Mouse (Mus musculus) B cell, adult 62 days (primary cell): ENCODE data around the gene Ppp1r27. TPM values are rescaled to one million over a fixed set of nuclear protein-coding genes. Genes with fewer than 3 reads are reported as not detected.

Experiments
- total RNA-seq: library from RNA; stranded (reverse); gene quantifications from 4 replicates; pipeline ENCODE4 v1.2.4, GENCODE M21; 2023

Ppp1r27 gene
- not detected in 4 replicates for total RNA-seq

DNA sequence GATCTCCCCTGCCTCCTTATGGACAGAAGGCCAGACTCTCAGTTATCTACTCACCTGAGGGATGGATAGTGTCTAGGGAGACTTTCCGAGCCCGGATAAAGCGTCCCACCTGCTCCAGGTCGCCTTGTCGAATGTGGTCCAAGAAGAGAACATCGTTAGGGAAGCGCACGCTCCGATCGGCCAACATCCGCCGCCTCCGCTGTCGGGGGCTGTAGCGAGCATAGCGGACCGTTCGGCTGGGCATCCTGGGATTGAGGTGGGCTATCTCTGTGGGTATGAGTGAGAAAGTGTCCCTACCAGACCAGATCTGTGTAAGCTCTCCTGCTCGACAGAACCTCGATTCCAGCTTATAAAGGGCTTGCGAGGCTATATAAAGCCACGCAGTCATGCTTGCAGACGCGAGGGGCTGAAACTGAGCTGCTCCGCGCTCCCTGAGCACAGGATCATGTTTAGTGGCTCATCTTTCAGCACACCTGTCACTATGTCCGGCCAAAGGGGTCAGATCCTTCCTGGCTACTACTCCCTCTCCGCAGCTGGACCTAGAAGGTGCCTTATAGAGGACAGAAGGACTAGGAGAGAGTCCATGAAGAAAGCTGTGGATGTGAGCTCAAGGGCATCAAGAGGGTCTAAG is at the start of gene Ppp1r27:
TSS of gene Ppp1r27 (minus strand) at position 323 of the 631 bp plus-strand sequence.

DNA sequence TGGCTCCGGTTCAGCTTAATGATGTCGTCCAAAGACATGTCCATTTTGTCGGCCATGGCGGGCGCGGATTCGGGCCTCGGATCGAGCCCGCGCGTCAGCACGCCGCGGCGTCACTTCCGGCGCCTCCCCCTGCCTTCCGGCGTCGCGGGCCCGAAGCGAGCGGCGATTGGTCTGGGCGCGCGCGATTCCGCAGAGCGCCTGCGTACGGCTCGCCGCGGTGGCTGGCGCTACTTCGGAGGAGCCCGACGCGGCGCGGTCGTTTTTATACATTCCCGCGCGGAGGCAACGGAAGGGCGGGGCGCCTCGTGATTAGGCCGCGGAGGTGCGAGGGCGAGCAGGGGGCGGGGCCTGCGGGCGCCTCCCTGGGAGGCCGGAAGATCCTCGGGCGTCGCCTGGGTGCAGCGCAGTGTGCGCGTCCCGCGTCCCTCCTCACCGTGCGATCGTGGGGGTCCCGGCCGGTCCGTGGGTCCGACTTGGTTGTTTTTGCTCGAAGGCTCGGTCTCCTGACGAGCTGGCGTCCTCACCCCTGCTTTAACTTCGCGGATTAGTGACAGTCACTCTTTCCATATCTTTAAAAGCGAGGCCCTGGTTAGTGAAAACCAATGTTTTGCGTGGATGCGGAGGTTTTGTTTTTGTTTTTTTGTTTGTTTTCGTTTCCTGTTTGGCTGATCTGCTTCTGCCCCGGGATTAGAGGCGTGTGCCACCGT is 47.5 kb upstream of the Ppp1r27 start, which contains the start of the genes Alyref and Anapc11:
TSS of gene Alyref (minus strand) at position 83 of the 707 bp plus-strand sequence.
TSS of gene Anapc11 (plus strand) at position 139 of the 707 bp plus-strand sequence.

DNA sequence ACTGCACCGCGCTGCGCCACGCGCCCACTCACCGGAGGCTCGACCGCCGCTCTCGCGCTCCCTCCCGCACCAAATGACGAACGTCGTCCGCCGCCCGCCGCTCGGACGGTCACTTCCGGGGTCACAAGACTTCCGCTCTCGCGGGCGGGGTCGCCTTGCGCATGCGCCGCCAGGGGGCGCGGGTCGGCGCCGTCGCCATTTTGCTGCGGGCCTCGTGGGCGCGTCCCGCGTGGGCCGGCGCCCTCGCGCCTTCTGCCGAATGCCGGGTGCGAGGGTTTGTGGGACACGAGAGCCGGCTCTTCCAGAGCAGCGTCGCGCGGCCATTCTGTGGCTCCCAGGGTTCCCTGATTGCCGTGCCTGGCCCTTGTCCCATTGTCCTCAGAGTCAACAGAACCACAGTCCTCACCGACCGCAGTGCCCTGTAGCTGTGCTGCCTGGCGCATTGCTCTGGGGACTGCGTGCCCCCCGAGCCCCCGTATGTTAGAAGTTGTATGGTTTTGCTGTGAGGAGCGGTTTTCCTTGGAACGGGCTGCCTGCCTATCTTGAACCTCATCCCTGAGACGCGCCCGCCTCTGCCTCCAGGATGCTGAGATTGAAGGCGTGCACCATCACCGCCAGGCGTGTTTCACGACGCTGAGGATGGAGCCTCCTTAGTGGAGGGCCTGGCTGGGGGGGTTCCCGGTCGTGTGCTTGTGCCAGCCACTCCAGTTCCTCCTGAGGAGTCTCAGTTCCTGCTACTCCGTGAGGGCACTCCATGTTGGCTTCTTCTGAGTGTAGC is 30.7 kb upstream of the Ppp1r27 start, which contains the start of gene Arhgdia:
TSS of gene Arhgdia (minus strand) at position 135 of the 778 bp plus-strand sequence.

GRCm38 (mm10) chr11:120572752-120573584 is 22.0 kb upstream of the Ppp1r27 start, which contains the start of gene P4hb:
P4hb (minus strand) TSS chr11:120573253.

DNA sequence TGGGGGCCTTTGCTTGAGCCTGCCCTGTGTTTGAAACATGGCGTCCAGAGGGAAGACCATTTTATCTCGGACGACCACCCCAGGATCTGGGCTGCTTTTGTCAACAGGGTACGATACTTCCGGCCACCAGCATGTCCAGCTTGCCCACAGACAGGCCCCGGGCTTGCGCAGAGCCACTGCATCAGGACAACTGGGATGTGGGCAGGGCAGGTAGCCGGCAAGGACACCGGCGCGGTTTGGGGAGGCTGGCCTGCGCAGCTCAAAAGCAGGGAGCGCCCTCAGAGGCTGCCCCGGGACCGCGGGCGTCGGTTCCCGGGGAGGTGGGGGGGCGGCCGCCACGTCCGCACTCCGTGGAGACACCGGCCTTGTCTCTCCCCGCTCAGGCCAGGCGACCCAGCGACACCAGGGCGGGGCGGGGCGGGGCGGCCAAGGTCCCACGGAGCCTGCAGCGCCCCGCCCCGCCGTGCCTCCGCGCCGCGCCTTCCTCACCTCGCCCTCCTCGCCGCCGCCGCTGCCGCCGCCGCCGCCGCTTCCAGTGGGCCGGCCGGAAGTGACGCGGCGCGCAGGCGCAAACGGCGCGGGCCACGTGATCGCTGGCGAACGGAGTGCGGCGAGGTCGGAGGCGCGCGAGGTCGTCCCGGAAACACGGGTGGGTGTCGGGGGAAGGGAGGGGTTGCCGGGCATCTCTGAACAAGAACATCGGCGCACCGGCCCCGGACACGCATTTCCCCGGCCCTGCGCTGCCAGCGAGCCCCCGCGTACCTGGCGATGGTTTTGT is 1.6 kb downstream of the Ppp1r27 start, which contains the start of gene Mcrip1:
TSS of gene Mcrip1 (minus strand) at position 560 of the 778 bp plus-strand sequence.

DNA sequence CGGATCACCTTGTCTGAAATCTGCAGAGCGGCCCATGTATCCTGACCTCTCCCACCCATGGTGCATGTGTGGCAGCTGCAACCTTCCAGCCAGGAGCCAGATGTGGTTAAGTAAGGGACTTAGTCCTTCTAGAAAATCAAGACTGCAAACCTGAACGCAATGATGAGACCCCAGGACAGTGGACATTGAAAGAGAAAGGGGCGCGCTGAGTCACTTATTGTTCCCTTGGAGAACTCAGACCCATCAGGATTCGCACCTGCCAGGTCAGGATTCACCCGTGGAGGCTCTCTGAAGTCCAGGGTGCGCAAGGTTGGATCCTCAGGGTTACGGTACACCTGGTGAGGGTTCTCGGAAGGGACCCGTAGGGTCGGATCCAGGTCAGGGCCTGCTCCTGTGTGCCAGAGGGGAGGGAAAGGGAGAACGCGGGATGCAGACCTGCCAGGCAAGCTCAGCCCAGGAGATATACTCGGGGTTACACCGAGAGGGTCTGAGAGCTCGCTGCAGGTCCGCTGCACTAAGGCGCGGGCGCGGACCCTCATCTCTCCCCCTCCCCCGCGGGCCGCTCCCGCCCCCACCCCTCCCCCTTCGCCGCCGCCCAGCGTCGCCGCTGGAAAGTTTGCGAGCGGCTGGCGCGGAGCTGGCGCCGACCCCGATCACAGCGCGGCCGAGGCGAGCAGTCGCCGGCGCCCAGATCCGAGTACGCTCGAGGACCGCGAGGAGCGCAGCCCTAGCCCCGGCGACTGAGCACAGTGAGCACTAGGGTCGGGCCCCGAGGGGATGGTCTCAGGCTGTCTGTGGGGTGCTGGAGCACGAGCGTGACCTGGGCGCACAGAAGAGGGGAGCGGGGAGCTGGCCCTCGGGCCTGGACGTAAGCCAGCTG is 20.6 kb downstream of the Ppp1r27 start, which contains the start of gene Gcgr:
TSS of gene Gcgr (plus strand) at position 615 of the 880 bp plus-strand sequence.

Other genes with a start within 250 kb of the Ppp1r27 start
- gene Actg1, start 202.6 kb downstream of the Ppp1r27 start, total RNA-seq, result 1,282 to 1,325 TPM (median 1,304 TPM) in 4 replicates
- not detected in 4 replicates for gene Fscn2, start 189.6 kb downstream of the Ppp1r27 start, total RNA-seq
- gene Faap100, start 172.4 kb downstream of the Ppp1r27 start, total RNA-seq, result 16.9 to 32.5 TPM (median 24.3 TPM) in 4 replicates
- gene Nploc4, start 113.4 kb downstream of the Ppp1r27 start, total RNA-seq, result 65.3 to 69.1 TPM (median 67.1 TPM) in 4 replicates
- 0.69 to 24.1 TPM in 2 of 4 replicates, not detected in the others for gene Tspan10, start 108.5 kb downstream of the Ppp1r27 start, total RNA-seq
- gene Pde6g, start 97.6 kb downstream of the Ppp1r27 start, total RNA-seq, result 0.88 TPM in 1 of 4 replicates, not detected in the others
- gene Oxld1, start 93.1 kb downstream of the Ppp1r27 start, total RNA-seq, result 4.3 to 7.5 TPM (median 4.8 TPM) in 4 replicates
- 28.8 to 40.2 TPM (median 32.1 TPM) in 4 replicates for gene Ccdc137, start 93.0 kb downstream of the Ppp1r27 start, total RNA-seq
- gene Arl16, start 83.5 kb downstream of the Ppp1r27 start, total RNA-seq, result 4.9 to 14.4 TPM (median 11.7 TPM) in 4 replicates
- gene Mrpl12, start 66.5 kb downstream of the Ppp1r27 start, total RNA-seq, result 31.5 to 40.7 TPM (median 34.0 TPM) in 4 replicates
- gene Slc25a10, start 59.3 kb downstream of the Ppp1r27 start, total RNA-seq, result 12.3 to 14.2 TPM (median 13.2 TPM) in 4 replicates
- gene Gcgr, start 20.4 kb downstream of the Ppp1r27 start, total RNA-seq, result not detected in 4 replicates
- 38.2 to 45.1 TPM (median 40.3 TPM) in 4 replicates for gene Mcrip1, start 1.4 kb downstream of the Ppp1r27 start, total RNA-seq
- 147 to 174 TPM (median 161 TPM) in 4 replicates for gene P4hb, start 22.1 kb upstream of the Ppp1r27 start, total RNA-seq
- 511 to 532 TPM (median 521 TPM) in 4 replicates for gene Arhgdia, start 30.5 kb upstream of the Ppp1r27 start, total RNA-seq
- 140 to 161 TPM (median 155 TPM) in 4 replicates for gene Alyref, start 47.2 kb upstream of the Ppp1r27 start, total RNA-seq
- 39.9 to 45.2 TPM (median 44.4 TPM) in 4 replicates for gene Anapc11, start 47.3 kb upstream of the Ppp1r27 start, total RNA-seq
- not detected in 4 replicates for gene Npb, start 57.3 kb upstream of the Ppp1r27 start, total RNA-seq
- 101 to 110 TPM (median 102 TPM) in 4 replicates for gene Pcyt2, start 66.8 kb upstream of the Ppp1r27 start, total RNA-seq
- gene Sirt7, start 74.1 kb upstream of the Ppp1r27 start, total RNA-seq, result 95.8 to 118 TPM (median 106 TPM) in 4 replicates
- gene Mafg, start 82.5 kb upstream of the Ppp1r27 start, total RNA-seq, result 66.1 to 75.4 TPM (median 73.7 TPM) in 4 replicates
- 0.81 to 4.3 TPM (median 1.4 TPM) in 4 replicates for gene Pycr1, start 92.6 kb upstream of the Ppp1r27 start, total RNA-seq
- gene Myadml2, start 97.0 kb upstream of the Ppp1r27 start, total RNA-seq, result 1.5 to 2.0 TPM in 2 of 4 replicates, not detected in the others
- not detected in 4 replicates for gene Notum, start 110.0 kb upstream of the Ppp1r27 start, total RNA-seq
- gene Aspscr1, start 121.8 kb upstream of the Ppp1r27 start, total RNA-seq, result 95.9 to 114 TPM (median 110 TPM) in 4 replicates
- 26.6 to 39.0 TPM (median 29.3 TPM) in 4 replicates for gene Cenpx, start 162.6 kb upstream of the Ppp1r27 start, total RNA-seq
- 36.7 to 47.4 TPM (median 37.6 TPM) in 4 replicates for gene Lrrc45, start 162.8 kb upstream of the Ppp1r27 start, total RNA-seq
- 0.86 TPM in 1 of 4 replicates, not detected in the others for gene Rac3, start 170.3 kb upstream of the Ppp1r27 start, total RNA-seq
- 13.4 to 18.0 TPM (median 16.8 TPM) in 4 replicates for gene Dcxr, start 176.1 kb upstream of the Ppp1r27 start, total RNA-seq
- gene Cbr2, start 181.0 kb upstream of the Ppp1r27 start, total RNA-seq, result not detected in 4 replicates
- gene Hmga1b, start 211.7 kb upstream of the Ppp1r27 start, total RNA-seq, result 33.4 to 46.4 TPM (median 42.5 TPM) in 4 replicates
- 12.1 to 16.6 TPM (median 12.6 TPM) in 4 replicates for gene Rfng, start 233.1 kb upstream of the Ppp1r27 start, total RNA-seq
- 70.3 to 87.1 TPM (median 75.6 TPM) in 4 replicates for gene Gps1, start 233.1 kb upstream of the Ppp1r27 start, total RNA-seq
- gene Dus1l, start 245.3 kb upstream of the Ppp1r27 start, total RNA-seq, result 49.8 to 57.3 TPM (median 53.2 TPM) in 4 replicates